25 mouse cellular contexts compared by ENCODE assay signal in the genomic region with DNA sequence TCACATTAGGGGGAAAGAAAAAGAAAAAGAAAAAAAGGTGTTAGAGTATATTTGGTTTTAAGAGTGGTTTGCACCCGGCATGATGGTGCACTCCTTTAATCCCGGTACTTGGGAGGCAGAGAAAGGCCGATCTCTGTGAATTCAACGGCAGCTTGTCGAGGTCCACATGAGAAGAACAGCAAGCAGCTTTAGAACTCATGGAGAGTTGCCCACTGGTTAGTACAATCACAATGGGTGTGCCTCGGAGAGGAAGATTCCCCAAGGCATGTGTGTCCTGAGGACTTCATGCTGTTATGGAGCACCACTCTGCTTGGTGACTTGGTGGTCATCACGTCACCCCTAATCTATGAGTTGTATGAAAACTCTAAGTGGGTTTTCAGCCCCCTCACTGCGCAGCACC.
"Had no signal": no experiment of that assay in that cellular context is flagged by ENCODE, and none has a peak within 500 bp of the region (broad histone marks: within the 10 kb centered on the region; RNA-seq: fewer than 3 reads in every experiment).

No protein-coding gene starts in this region.

- H3K4me1 ChIP-seq: hindbrain, embryonic 13.5 days; hindbrain, embryonic 15.5 days; limb, embryonic 15.5 days; liver, embryonic 12.5 days had no signal

- H3K36me3 ChIP-seq: heart, embryonic 13.5 days; heart, embryonic 15.5 days; hindbrain, embryonic 13.5 days; hindbrain, embryonic 15.5 days; kidney, embryonic 15.5 days; limb, embryonic 13.5 days; limb, embryonic 15.5 days; liver, embryonic 12.5 days had no signal

- H3K27ac ChIP-seq: heart, embryonic 13.5 days; heart, embryonic 15.5 days; hindbrain, embryonic 13.5 days; hindbrain, embryonic 15.5 days; hindbrain, postnatal 0 days; kidney, embryonic 15.5 days; kidney, postnatal 0 days; limb, embryonic 13.5 days; limb, embryonic 15.5 days; liver, embryonic 12.5 days; liver, embryonic 14.5 days had no signal

- DNase-seq: gastrocnemius, postnatal 10 days; gastrocnemius, postnatal 36 days; heart, postnatal 14 days; heart, postnatal 36 days; kidney, adult 11 months; kidney, adult 2 months; kidney, adult 9 months; kidney, postnatal 14 days; kidney, postnatal 36 days; layer of hippocampus, adult 9-11 months; layer of hippocampus, postnatal 36 days; left cerebral cortex, postnatal 4 days had no signal

- H3K27me3 ChIP-seq: heart, embryonic 13.5 days; heart, embryonic 15.5 days; hindbrain, embryonic 13.5 days; hindbrain, embryonic 15.5 days; kidney, embryonic 15.5 days; limb, embryonic 13.5 days; limb, embryonic 15.5 days; liver, embryonic 12.5 days had no signal

- H3K9ac ChIP-seq: heart, embryonic 13.5 days; heart, embryonic 15.5 days; hindbrain, embryonic 13.5 days; hindbrain, embryonic 15.5 days; kidney, embryonic 15.5 days; limb, embryonic 13.5 days; limb, embryonic 15.5 days; liver, embryonic 12.5 days; liver, embryonic 14.5 days had no signal

- ATAC-seq: hindbrain, postnatal 0 days; intestine, embryonic 16.5 days; liver, embryonic 12.5 days had no signal

- H3K4me3 ChIP-seq: heart, embryonic 13.5 days; heart, embryonic 15.5 days; hindbrain, embryonic 13.5 days; hindbrain, embryonic 15.5 days; kidney, embryonic 15.5 days; limb, embryonic 13.5 days; limb, embryonic 15.5 days; liver, embryonic 12.5 days had no signal

- H3K9me3 ChIP-seq: heart, embryonic 13.5 days; heart, embryonic 15.5 days; hindbrain, embryonic 13.5 days; hindbrain, embryonic 15.5 days; kidney, embryonic 15.5 days; limb, embryonic 13.5 days; limb, embryonic 15.5 days; liver, embryonic 12.5 days had no signal

- H3K4me2 ChIP-seq: heart, embryonic 11.5 days; heart, embryonic 13.5 days; heart, embryonic 15.5 days; hindbrain, embryonic 13.5 days; hindbrain, embryonic 15.5 days; kidney, embryonic 15.5 days; limb, embryonic 13.5 days; limb, embryonic 15.5 days; liver, embryonic 12.5 days had no signal
